Mouse (Mus musculus): ENCODE results near the gene Pid1. TPM values are rescaled to one million over a fixed set of nuclear protein-coding genes. Genes with fewer than 3 reads are reported as not detected.

Gene Pid1
- polyA plus RNA-seq, 1 experiment from 2014 or later = 21.4 TPM

DNA sequence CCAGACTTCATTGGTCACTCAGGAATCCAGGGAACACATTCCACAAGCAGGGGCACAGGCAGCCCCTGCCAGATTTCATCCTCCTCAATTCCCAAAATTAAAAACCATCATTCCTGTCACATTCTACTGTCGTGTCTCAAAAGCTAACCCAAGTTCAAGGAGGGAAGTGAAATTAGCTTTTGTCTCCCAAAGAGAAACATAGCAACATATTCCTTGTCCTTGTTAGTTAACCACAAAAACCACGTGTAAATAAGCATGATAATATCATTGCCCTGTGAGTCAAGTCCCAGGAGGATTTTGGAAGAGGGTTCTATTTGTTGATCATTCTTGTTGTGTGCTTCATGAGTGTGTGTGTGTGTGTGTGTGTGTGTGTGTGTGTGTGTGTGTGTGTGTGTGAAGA lies 164.1 kb downstream of the Pid1 start:
- H3K36me3 ChIP-seq = no peaks in the 10 kb centered on the region
- no peak overlapping the region for H3K4me3 ChIP-seq (replicated peaks)
- H3K9ac ChIP-seq = no peak overlapping the region
- 59% methylated on average over 2 of the region's 2 CpGs for WGBS
- H3K27me3 ChIP-seq (replicated peaks) = no peaks in the 10 kb centered on the region
- no peak overlapping the region for H3K4me2 ChIP-seq
- H3K9me3 ChIP-seq = no peaks in the 10 kb centered on the region
- no peak for ATAC-seq (ENCODE audit: insufficient read depth, low FRiP score, low read depth)
- H3K27ac ChIP-seq = no peak overlapping the region
- no peaks in the 10 kb centered on the region for H3K4me1 ChIP-seq

DNA sequence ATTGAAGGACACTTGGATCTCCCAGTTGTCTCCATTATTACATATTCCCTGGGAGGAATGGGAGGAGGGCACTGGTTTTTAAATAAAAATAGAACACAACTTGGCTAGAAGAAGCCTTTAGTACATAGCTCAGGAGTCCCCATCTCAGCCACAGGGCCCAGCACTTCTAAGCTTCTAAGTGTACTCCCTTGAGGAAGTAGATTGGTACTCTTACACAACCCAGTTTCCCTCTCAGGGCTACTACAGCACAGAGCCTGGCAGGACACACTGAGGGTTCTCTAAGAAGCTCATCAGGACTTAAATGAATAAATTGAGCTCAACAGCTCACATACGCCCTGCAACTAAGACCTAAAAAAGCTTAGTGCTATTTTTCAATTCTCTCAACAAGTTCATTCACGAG lies 165.1 kb downstream of the Pid1 start:
- no peaks in the 10 kb centered on the region for H3K27me3 ChIP-seq (replicated peaks)
- H3K36me3 ChIP-seq = no peaks in the 10 kb centered on the region
- no peak overlapping the region for H3K4me2 ChIP-seq
- no peaks in the 10 kb centered on the region for H3K9me3 ChIP-seq
- WGBS = 71% methylated on average over 2 of the region's 2 CpGs
- no peaks in the 10 kb centered on the region for H3K4me1 ChIP-seq
- H3K27ac ChIP-seq = no peak overlapping the region
- no peak for ATAC-seq (ENCODE audit: insufficient read depth, low FRiP score, low read depth)
- no peak overlapping the region for H3K4me3 ChIP-seq (replicated peaks)
- H3K9ac ChIP-seq = no peak overlapping the region

DNA sequence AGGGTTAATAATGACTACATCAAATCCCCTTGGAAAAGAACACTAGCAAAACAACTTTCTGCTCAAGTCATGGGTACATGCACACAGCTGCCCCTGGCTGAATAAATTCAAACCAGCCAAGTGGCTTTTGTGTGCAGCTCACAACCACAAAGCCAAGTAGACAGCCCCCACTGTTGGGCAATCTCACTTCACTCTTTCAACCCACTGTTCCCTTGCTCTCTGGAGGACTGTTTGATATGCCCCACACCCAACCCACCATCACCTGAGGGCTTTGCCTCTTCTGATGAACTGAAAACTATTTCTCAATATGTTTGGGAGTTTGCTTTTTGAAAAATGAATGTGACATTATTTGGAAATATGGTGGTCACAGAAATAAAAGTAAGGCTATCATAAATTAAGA lies 171.8 kb downstream of the Pid1 start:
- Histone ChIP-seq H3K27ac (no peak overlapping the region), H3K9me3 (no peaks in the 10 kb centered on the region), H3K4me1 (no peaks in the 10 kb centered on the region), H3K27me3 (replicated peaks) (no peaks in the 10 kb centered on the region), H3K4me3 (replicated peaks) (no peak overlapping the region), H3K9ac (no peak overlapping the region), H3K36me3 (no peaks in the 10 kb centered on the region), H3K4me2 (no peak overlapping the region)
- no peak for ATAC-seq (ENCODE audit: insufficient read depth, low FRiP score, low read depth)

DNA sequence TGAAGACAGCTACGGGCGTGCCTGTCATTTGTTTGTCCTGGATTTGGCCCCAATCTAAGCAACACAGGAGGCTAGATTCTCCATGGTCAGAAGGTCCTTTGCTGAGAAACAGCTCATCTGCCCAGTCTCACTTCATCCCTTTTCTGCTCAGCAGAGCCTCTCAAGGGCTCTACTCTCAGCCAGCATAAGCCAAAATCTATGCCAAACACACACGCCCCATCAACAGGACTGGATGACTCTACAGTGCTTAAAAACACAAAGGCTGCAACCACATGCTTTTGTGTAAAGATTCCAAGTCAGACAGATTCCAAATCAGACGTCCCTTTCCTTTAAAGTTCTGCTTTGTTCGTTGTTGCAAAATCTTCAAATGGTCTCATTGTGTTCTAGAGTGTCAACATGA lies 174.5 kb downstream of the Pid1 start:
- no peaks in the 10 kb centered on the region for H3K27me3 ChIP-seq (replicated peaks)
- H3K4me2 ChIP-seq = no peak overlapping the region
- H3K9me3 ChIP-seq = no peaks in the 10 kb centered on the region
- ATAC-seq (ENCODE audit: insufficient read depth, low FRiP score, low read depth) = no peak
- no peak overlapping the region for H3K9ac ChIP-seq
- H3K4me3 ChIP-seq (replicated peaks) = no peak overlapping the region
- H3K36me3 ChIP-seq = no peaks in the 10 kb centered on the region
- 76% methylated on average over 5 of the region's 5 CpGs for WGBS
- H3K4me1 ChIP-seq = no peaks in the 10 kb centered on the region
- no peak overlapping the region for H3K27ac ChIP-seq

DNA sequence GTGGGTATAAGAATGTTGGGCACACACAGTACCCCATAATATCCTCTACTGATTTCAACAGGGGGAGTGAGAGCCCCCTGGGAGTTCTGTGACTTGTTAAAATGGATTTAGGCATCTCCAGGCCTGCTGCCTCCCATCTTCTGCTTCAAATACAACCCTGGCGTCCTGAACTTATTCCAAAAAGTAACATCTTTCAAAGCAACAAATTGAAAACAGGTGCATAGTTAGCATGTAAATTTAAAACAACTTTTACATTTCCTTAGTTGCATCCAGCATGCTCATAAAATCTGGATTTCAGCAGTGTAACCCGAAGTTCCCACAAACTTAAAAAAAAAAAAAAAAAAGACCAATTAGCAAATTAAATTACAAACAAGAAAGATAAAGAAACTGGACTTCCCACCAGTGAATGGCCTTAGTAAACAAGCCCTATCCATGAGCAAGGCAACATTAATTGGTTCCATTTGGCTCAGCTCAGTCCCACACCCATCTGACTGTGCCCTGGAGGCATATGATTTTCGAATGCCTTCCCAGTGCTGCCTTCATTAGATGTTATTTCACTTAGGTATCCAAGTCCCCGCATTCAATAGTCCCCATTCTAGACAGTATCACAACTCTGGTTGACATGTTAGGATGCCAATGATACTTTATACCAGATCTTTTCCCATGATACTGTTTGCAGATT lies 177.1 kb downstream of the Pid1 start:
- 79% methylated on average over 4 of the region's 4 CpGs for WGBS
- no peak for ATAC-seq (ENCODE audit: insufficient read depth, low FRiP score, low read depth)
- Histone ChIP-seq H3K4me1 (no peaks in the 10 kb centered on the region), H3K9me3 (no peaks in the 10 kb centered on the region), H3K4me2 (no peak overlapping the region), H3K27me3 (replicated peaks) (no peaks in the 10 kb centered on the region), H3K4me3 (replicated peaks) (no peak overlapping the region), H3K9ac (no peak overlapping the region), H3K36me3 (no peaks in the 10 kb centered on the region), H3K27ac (no peak overlapping the region)

DNA sequence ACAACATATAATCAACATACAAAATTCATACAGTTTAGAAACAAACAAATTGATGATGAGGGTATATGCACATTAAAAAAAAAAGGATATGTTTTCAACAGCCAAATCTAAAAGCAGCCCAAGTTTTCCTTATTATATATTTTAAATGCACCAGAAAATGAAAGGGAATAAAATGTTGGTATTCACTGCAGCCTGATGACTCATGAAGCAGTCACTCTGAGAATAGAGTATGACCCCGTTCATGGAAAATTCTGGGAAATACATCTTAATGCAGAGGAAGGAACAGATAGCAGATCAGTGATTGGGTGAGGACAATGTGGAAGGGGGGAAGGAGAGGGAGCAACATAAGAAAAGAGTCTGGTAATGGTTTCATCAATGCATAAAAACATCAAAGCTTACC lies 186.3 kb downstream of the Pid1 start:
- Histone ChIP-seq H3K9ac (no peak overlapping the region), H3K4me2 (no peak overlapping the region), H3K4me1 (no peaks in the 10 kb centered on the region), H3K9me3 (no peaks in the 10 kb centered on the region), H3K27ac (no peak overlapping the region), H3K4me3 (replicated peaks) (no peak overlapping the region), H3K27me3 (replicated peaks) (no peaks in the 10 kb centered on the region), H3K36me3 (no peaks in the 10 kb centered on the region)
- 59% methylated on average over 1 of the region's 1 CpGs for WGBS
- ATAC-seq (ENCODE audit: insufficient read depth, low FRiP score, low read depth) = no peak

DNA sequence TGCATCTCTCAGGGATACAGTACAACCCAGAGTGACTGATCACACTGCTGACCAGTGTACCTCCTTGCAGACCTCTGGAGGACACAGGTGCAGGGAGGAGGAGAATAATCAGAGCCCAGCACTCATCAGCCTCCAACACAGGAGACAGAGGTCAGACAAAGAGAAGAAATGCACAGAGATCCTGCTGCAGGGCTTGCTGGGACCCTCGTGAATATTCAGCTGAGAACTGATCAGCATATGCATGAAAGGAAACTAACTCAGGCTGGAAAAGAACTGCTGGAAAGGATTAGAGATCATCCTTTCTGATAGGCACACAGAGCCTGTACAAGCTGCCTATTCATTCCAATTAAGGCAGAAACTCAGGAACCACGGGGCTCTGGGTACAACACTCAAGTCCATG lies 186.9 kb downstream of the Pid1 start:
- Histone ChIP-seq H3K27ac (no peak overlapping the region), H3K27me3 (replicated peaks) (no peaks in the 10 kb centered on the region), H3K36me3 (no peaks in the 10 kb centered on the region), H3K9ac (no peak overlapping the region), H3K4me1 (no peaks in the 10 kb centered on the region), H3K4me3 (replicated peaks) (no peak overlapping the region), H3K9me3 (no peaks in the 10 kb centered on the region), H3K4me2 (no peak overlapping the region)
- ATAC-seq (ENCODE audit: insufficient read depth, low FRiP score, low read depth) = no peak
- 42% methylated on average over 2 of the region's 2 CpGs for WGBS

DNA sequence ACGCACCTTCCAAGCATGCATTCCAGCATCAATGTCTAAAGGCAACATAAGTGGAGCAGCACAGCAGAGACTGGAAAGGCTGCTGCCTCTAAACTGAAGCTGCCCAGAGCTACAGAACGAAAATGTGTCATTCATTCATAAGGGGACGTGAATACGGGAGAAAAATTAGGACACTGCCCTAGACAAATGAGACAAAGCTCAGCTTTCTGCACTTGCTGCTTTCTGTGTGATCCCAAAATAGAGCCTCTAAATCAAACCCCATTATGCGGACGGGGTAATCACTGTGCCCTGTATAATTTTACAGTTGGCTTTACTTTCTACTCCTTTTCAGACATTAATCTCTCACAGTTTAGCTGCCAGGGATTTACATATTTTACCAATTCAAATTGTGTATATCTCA lies 191.0 kb downstream of the Pid1 start:
- Histone ChIP-seq H3K27ac (no peak overlapping the region), H3K27me3 (replicated peaks) (no peaks in the 10 kb centered on the region), H3K36me3 (no peaks in the 10 kb centered on the region), H3K4me3 (replicated peaks) (no peak overlapping the region), H3K4me1 (no peaks in the 10 kb centered on the region), H3K4me2 (no peak overlapping the region), H3K9ac (no peak overlapping the region), H3K9me3 (no peaks in the 10 kb centered on the region)
- 81% methylated on average over 6 of the region's 6 CpGs for WGBS
- ATAC-seq (ENCODE audit: insufficient read depth, low FRiP score, low read depth) = no peak

DNA sequence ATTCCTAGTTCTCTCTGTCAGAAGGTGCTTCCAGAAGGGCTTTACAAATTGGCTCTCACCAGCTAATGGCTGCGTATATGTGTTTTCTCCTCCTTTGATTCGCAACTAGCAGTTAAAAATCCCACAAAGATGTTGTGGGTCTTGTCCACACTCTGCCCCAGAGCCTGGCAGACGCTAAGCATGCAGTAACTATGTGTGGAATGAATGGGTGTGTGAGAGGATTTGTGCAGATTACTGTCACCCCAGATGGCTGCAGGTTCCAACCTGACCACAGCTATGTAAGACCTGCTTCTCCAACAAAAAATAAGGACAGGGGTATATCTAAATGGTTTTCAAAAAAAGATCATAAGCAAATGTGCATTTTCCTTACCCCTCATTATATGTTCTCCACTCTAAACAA lies 206.2 kb downstream of the Pid1 start:
- Histone ChIP-seq H3K36me3 (no peaks in the 10 kb centered on the region), H3K4me3 (replicated peaks) (no peak overlapping the region), H3K27me3 (replicated peaks) (no peaks in the 10 kb centered on the region), H3K4me2 (no peak overlapping the region), H3K9ac (no peak overlapping the region), H3K4me1 (no peaks in the 10 kb centered on the region), H3K9me3 (no peaks in the 10 kb centered on the region), H3K27ac (no peak overlapping the region)
- ATAC-seq (ENCODE audit: insufficient read depth, low FRiP score, low read depth) = no peak
- 74% methylated on average over 3 of the region's 3 CpGs for WGBS

DNA sequence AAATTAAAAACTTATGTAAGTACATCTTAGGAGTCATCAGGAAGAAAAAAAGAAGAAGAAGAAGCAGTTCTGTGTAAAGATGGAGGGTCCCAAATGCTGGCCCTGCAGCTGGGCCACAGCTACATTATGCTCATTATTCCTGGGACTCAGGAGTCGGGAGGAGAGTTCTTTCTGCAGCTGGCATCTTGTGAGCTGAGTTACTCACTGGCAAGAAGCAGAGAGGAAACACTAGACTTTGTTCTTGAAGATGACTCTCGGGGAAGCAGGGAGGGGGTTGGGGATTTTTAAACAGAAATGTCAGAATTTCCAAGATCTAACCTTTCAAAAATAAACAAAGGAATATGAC lies 208.4 kb downstream of the Pid1 start:
- no peak overlapping the region for H3K4me2 ChIP-seq
- H3K9me3 ChIP-seq = no peaks in the 10 kb centered on the region
- H3K4me1 ChIP-seq = no peaks in the 10 kb centered on the region
- no peak overlapping the region for H3K4me3 ChIP-seq (replicated peaks)
- H3K36me3 ChIP-seq = no peaks in the 10 kb centered on the region
- no peaks in the 10 kb centered on the region for H3K27me3 ChIP-seq (replicated peaks)
- no peak overlapping the region for H3K27ac ChIP-seq
- H3K9ac ChIP-seq = no peak overlapping the region
- no peak for ATAC-seq (ENCODE audit: insufficient read depth, low FRiP score, low read depth)
- 24% methylated on average over 2 of the region's 2 CpGs for WGBS

DNA sequence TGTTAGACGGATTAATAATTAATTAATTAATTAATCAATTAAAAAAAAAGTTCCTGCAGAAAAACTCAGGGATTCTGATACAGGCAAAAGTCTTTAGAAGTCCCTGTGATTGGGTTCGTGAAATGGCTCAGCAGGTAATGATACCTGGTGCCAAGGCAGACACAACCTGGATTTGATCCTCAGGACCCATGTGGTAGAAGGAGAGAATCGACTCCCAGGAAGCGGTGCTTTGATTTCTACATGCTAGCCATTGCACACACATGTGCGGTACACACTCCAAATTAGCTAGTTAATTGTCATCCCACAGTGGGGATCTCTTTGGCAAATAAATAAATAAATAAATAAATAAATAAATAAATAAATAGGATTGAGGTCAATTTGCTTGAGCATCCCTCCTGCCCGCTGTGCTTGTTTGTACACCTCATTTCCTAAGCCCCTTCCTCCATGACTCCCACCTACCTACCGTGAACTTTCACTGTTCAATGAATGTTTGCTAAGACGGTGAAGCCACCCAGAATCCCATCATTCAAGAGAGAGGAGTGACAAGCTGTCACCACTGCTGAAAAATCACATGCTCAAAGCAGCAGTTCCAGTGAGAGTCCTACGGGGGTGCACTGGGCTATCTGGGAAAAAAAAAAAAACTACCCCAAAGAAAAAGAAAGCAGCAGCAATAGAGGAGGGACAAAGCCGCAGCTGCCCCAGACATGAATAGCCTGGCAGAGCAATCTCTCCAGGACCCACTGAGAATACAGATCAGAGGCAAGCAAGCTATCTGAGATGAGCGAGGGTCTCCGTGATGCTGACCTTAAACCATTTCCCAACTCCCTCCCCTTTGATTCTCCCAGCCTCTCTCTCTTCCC lies 209.0 kb downstream of the Pid1 start:
- H3K36me3 ChIP-seq = no peaks in the 10 kb centered on the region
- H3K4me2 ChIP-seq = no peak overlapping the region
- no peaks in the 10 kb centered on the region for H3K27me3 ChIP-seq (replicated peaks)
- H3K4me1 ChIP-seq = no peaks in the 10 kb centered on the region
- 71% methylated on average over 12 of the region's 12 CpGs for WGBS
- H3K4me3 ChIP-seq (replicated peaks) = no peak overlapping the region
- H3K9me3 ChIP-seq = no peaks in the 10 kb centered on the region
- H3K9ac ChIP-seq = no peak overlapping the region
- no peak for ATAC-seq (ENCODE audit: insufficient read depth, low FRiP score, low read depth)
- no peak overlapping the region for H3K27ac ChIP-seq

DNA sequence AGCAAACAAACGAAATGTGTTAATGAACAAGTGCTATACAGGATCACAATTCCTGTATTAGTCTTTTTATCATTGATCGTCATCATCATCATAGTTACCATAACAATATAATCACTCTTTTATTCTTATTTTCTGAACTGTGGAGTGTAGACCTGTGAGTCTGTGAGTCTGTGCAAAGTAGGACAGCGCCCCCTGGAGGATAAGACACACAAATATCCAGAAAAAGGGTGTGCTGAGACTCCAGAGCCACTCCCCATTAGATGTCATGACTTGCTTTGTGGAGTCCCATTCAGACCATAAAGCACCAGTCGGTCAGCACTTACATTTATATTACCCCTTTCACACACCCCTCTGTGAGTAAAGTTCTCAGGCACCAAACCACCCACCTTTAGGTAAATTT lies 210.0 kb downstream of the Pid1 start:
- WGBS = 64% methylated on average over 4 of the region's 4 CpGs
- no peak overlapping the region for H3K4me2 ChIP-seq
- H3K27me3 ChIP-seq (replicated peaks) = no peaks in the 10 kb centered on the region
- no peak overlapping the region for H3K9ac ChIP-seq
- no peak overlapping the region for H3K27ac ChIP-seq
- H3K9me3 ChIP-seq = no peaks in the 10 kb centered on the region
- no peak for ATAC-seq (ENCODE audit: insufficient read depth, low FRiP score, low read depth)
- H3K36me3 ChIP-seq = no peaks in the 10 kb centered on the region
- H3K4me3 ChIP-seq (replicated peaks) = no peak overlapping the region
- H3K4me1 ChIP-seq = no peaks in the 10 kb centered on the region
